Mouse (Mus musculus): ENCODE data around the gene Naa25.

The Naa25 gene

DNA sequence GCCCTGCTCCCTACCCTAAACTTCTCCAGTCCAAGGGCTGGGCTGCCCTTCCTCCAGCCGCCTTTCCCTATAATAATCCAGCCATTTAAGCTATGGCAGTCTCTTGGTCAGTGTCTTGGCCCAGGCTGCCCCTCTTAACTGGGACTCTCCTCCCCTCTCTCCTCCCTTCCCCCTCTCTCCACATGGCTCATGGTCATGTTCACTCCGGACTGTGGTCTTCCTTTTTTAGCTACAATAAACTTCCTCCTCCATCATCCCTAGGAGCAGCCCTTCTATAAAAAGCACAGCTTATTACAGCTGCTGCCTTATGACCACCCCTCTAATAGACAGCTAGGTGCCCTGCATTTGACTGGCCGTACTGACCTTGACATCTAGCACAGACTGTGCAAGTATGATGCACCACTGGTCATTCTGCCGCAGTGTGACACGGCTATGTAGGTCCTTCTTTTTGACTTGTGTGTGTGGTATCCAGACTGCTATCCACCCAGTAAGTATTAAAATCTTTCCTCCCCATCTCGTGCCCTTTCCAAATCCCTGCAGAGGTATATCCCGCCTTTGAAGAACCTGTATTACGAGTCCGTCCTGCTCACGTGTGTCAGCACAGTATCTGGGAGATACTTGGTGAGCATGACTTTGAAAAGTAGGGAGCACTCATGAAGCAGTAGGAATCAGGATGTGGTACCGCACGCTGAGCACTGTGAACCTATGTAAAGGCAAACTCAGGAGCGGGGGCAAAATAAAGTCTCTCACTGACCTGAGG, 56.2 kb downstream of the Naa25 start:
- no peak for DNase-seq

DNA sequence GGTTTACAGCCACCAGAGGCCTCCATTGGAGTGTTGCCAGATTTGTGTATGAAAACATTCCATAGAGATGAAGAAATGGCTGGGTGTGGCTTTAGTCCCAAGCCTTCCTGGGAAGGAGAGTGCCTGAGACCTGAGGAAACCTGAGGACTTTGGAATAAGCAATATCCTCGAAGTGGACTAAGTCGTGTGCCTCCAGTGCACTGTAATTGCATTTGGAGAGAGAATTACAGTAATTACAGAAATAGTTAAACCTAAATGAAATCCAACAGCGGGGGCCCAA, 56.7 kb downstream of the Naa25 start:
- DNase-seq: no peak

DNA sequence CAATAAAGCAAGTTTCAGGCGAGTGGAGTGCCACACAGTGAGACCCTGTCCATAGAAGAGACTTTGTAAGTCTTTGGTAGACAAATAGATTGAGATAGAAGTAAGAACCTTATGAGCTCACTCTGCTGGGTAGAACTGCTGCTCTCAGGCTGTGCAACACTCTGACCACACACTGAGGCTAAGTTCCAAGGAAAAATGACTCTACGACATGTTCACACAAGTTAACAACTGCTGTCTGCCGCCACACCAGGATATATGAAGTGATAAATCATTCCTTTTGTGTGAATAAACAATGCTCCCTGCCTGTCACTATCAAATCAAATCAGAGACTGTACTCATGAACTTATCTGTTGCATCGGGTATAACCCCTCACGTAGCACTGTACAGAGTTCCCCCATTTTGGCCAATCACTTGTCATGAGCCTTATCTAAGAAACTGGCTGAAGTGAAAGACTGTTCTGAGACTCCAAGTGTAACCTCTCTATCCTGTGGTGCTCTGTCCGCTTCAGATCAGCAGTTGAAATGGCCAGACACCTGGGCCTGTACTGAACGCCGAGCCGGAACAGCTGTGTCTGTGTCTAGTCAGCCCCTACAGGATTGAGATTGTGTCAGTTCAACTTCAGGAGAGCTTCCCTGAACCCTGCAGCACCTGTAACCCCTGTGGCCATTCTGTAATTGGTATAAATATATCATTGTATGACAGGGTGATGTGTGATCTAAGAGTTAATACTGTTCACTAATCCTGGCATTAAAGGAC, 58.0 kb downstream of the Naa25 start:
- no peak for DNase-seq

DNA sequence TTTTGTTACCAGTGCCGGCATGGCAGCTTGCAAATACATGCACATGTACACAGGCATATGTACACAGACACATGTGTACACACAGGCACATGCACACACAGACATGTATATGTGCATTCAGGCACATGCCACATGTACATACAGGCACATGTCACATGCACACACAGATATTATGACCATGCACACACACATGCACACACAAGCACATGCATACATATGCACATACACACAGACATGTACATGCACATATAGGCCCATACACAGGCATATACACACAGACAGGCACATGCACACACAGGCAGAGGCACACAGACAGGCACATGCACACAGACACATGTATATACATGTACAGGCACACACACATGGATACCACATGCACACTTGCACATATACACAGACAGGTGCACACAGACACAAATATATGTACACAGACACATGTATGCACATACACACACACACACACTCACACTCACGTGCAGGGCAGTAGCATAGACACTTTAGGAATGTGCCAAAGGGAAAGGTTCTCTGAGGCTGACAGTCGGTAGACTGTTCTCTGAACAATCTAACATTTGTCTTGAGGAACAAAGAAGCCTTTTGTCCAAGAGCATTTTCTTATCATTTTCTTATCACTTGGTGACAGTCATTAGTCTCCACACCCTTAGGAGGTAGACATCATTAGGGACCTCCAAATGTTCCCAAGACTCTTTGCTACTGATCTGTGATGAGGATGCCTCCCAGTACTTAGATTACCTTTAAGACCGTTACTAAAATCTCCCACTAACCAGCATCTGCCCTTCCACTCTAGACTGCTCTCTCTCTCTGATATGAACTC, 63.8 kb downstream of the Naa25 start:
- no peak for DNase-seq

DNA sequence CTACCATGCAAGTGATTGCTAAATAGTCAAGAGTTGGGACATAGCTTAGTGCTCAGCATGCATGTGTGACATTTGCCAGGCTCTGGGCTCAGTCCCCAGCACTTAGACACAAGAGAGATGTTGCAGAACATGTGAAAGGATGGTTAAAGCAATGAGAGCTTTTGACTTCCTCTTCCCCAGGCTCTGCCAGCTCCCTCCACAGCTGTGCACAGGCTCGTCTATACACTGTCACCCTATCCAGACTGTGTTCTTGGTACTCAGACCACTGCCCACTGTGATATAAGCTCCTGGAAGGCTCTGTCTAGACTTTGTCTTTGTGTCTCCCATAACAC, 64.4 kb downstream of the Naa25 start:
- no peak for DNase-seq

DNA sequence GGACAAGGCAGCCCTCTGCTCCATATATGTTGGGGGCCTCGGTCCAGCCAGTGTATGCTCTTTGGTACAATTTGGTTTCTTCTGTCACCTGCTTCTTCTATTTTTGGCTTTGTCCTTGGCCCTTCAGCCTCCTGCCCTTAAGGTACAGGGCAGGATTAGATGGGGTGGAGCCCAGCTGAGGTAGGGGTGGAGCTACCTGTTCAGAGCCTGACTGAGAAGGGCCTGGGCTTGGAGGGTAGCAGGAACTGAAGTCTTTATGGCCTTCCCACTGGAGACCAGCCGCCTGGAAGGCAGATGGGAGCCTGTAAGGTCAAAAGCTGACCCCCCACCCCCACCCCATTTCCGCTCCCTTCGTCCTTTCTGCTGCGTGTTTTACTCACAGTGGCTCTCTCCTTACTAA, 65.2 kb downstream of the Naa25 start:
- DNase-seq: no peak

DNA sequence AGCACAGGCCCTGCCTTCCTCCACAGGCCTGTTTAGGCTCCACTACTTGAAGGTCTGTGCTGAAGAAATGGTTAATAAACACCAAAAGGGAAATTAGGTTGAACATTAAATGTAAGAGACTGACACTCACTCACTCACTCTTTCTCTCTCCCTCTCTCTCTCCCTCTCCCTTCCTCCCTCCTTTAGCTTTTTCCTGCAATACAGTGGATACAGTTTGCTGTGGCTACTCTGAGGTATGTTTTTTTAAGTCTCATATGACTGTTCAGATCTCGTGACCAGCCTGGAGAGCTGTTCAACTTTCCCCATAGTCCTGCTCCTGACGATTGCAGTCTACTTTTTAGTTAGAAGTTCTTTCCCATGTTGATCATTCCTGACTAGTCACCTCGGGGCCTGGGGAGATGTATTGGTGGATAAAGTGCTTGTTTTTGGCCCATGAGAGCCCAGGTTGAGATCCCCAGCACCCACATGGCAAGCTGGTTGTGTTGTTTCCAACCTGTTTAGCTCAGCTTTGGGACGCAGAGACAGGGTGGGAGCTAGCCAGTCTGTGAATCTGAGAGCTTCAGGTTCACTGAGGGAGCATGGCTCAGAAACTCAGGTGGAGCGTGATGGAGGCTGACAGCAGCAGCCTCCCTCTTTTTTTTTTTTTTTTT, 66.0 kb downstream of the Naa25 start:
- DNase-seq: no peak

DNA sequence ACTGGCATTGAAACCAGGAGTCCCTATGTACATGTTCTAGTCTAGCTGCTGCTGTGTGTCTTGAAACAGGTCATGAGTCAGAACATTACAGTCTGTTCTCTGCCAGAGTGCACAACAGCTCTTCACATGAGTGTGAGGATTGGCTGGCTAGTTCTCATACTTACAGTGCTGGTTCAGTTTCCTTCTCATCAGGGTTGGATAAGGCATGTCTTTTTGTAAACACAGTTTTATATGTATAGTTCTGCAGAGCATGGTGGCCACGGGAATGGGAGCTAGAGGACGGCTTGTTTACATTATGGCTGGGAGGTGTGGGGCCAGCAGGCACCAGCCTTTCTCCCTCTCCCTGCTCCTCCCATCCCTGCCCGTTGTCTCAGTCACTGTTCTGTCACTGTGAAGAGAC, 71.8 kb downstream of the Naa25 start:
- no peak for DNase-seq

DNA sequence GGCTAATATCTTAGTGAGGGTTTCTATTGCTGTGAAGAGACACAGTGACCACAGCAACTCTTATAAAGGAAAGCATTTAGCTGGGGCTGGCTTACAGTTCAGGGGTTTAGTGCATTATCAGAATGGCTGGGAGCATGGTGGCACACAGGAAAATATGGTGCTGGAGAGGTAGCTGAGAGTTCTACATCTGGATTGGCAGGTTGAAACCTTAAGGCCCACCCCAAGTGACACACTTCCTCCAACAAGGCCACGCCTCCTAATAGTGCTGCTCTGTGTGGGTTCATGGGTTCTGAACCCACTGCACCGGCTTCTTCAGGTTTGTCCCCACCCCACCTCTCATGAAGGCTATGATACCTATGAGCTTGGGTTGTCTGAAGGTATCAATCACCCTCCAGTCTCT, 74.7 kb downstream of the Naa25 start:
- no peak for DNase-seq

DNA sequence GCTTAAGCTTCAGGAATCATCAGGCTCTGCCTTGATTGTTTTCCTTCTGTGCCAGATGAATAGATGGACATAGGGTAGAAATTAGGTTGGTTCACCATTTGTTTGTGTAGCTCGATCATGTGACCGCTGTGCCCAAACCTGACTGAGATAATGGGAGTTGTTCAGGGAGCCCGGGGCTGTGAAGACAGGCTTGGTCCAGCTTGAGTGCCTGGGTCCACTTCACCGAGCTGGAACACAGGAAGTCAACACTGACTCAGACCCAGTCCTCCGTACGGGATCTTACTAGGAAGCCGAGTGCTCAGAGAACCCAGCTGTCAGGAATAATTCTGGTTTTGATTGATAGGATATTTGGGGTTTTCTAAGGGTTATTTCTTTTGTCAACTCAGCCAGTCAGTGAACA, 76.9 kb downstream of the Naa25 start:
- DNase-seq: no peak

DNA sequence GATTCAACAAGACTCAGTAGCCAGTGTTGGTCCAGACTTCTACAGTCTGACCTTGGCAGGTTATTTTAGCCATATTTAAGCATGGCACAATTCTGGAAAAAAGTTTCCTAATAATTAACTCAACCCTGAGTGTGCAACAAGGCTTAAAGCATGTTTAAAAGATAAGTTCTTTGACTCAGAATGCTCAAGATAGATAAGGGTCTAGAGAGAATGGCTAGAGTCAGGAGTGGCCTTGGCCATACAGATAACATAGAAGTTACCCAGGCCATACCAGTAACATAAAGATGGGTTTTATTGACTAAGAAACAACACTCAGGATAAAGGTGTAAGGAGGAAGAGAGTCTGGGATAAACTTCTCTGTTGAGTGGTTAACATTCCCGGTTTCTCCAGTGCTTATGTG, 78.3 kb downstream of the Naa25 start:
- DNase-seq: no peak

DNA sequence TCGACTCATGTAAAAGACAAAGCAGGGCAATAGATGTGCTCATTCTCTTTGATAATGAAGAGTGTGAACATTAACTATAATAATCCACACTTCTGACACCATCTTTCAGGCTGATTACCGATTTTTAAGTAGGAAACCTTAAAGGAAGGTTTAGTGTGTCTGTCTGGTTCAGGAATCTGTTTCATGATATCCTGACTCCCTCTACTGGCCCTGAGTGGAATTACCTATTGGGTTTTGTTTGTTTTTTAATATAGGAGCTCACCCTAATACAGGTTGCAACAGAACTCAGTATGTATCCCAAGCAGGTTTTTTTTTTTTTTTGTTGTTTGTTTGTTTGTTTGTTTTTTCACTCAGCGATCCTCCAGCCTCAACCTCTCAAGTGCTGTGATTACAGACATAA, 79.9 kb downstream of the Naa25 start:
- DNase-seq: peak in 1 of 2 experiments; percentile 52

DNA sequence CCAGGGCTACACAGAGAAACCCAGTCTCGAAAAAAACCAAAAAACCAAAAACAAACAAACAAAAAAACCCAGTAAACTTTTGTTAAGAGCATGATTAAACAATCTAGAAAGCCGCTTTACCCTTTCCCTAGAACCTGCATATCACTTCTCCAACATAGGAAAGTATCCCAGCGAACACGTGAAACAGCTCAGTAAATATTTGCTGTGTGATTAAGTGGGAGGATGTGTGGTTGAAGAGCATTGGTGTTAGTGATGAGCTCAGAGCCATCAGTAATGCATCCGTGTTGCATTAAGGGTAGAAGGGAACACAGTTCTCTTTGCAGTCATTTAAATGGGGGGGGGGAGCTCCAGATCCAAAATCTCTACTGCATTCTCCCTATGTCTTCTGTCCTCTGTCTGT, 87.1 kb downstream of the Naa25 start:
- no peak for DNase-seq

DNA sequence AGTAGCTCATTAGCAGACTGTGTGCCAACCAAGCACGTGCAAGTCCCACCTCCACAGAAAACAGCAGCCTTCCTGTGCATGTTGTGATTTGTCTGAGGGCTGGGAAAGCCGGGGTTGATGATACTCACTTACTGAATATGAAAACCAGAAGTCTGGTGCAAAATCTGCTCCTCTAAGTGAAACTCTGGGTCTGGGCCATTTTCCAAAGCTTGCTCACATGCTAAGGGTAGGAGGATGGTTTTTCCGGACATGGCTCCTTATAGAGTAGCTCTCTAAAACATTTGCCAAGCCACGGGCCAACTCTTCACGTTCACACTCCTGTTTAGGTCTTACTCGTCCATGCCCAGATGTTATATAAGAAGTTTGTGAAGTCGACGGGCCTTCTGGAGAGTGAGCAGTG, 95.6 kb downstream of the Naa25 start:
- no peak for DNase-seq
